Mouse (Mus musculus): ENCODE results near the gene Gstt2. TPM values are rescaled to one million over a fixed set of nuclear protein-coding genes. Genes with fewer than 3 reads are reported as not detected.

Gene Gstt2
- polyA plus RNA-seq, 1 experiment from 2014 or later: 9.7 TPM

DNA sequence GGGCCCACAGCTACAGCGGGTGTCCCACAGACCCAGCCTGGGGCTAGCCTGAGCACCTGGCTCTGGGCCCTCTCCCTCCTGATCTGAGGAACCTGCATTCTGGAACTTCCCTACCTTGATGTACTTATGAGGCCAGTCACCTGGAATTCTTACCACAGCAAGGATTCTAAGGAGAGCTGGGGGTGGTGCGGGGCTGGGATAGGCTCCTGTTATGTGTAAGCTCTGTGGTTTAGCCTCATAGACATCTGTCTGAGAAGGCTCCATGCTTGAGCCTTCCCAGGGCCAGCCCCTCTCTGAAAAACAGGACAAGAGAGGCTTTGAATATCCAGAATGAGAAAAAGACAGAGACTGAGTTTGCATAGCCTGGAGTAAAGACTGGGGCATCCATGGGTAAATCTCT lies 14.8 kb downstream of the Gstt2 start, which contains the start of gene Gstt4:
TSS of gene Gstt4 (minus strand) at position 101 of the 400 bp plus-strand sequence.
- no peak within 1 kb of the TSS for H3K27ac ChIP-seq
- 96% methylated on average over 2 of the region's 2 CpGs for WGBS
- H3K9ac ChIP-seq (replicated peaks): no peak within 1 kb of the TSS
- no peak within 1 kb of the TSS for H3K4me3 ChIP-seq (replicated peaks)
- no peaks in the 10 kb centered on the region for H3K4me1 ChIP-seq (replicated peaks)
- ATAC-seq (ENCODE audit: insufficient number of reproducible peaks, insufficient read depth, low FRiP score, low TSS enrichment, low read depth): no peak
- no peaks in the 10 kb centered on the region for H3K36me3 ChIP-seq
- no peaks in the 10 kb centered on the region for H3K9me3 ChIP-seq
- no peak within 1 kb of the TSS for H3K4me2 ChIP-seq
- H3K27me3 ChIP-seq: no peaks in the 10 kb centered on the region

DNA sequence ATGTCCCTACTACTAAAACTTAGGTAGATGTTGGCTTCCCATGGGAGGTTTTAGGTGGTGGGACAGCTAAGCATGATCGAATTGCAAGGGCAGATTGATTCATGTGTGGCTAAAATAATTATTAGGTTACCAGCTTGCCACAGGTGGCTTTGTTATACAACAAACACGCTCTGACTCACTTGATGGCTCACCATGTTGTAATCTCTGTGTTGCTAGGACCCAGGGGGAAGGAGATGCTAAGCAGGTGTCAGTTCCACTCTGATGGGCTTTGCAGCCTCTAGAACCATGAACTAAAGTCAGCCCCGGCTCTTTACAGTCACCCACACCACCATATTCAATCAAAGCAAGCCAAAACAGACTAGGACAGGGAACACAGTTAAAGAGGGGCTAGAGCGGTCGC lies 17.3 kb downstream of the Gstt2 start:
- H3K4me3 ChIP-seq (replicated peaks): no peak overlapping the region
- H3K27ac ChIP-seq: no peak overlapping the region
- H3K4me1 ChIP-seq (replicated peaks): no peaks in the 10 kb centered on the region
- no peaks in the 10 kb centered on the region for H3K36me3 ChIP-seq
- no peak for ATAC-seq (ENCODE audit: insufficient number of reproducible peaks, insufficient read depth, low FRiP score, low TSS enrichment, low read depth)
- no peaks in the 10 kb centered on the region for H3K27me3 ChIP-seq
- no peaks in the 10 kb centered on the region for H3K9me3 ChIP-seq
- no peak overlapping the region for H3K9ac ChIP-seq (replicated peaks)
- WGBS: 82% methylated on average over 5 of the region's 5 CpGs
- no peak overlapping the region for H3K4me2 ChIP-seq

DNA sequence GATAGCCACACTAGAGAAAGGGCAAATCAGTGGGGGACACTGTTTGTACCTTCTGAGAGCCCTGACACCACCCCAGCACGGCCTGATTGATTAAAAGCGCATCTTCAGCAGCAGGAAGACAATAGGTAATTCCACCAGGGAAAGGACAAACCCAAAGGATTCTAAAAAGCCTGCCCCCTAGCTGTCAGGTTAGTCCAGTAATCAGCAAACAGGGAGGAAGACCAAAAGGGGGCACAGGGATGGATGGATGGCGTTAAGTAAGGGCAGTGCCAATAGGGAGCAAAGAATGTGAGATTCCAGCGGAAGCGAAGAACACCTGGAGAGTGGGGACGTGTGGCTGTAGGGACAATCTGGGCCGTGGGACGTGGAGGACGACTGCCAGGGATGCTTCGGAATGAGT lies 18.6 kb downstream of the Gstt2 start:
- Histone ChIP-seq H3K4me2 (no peak overlapping the region), H3K4me3 (replicated peaks) (no peak overlapping the region), H3K36me3 (no peaks in the 10 kb centered on the region), H3K9me3 (no peaks in the 10 kb centered on the region), H3K27ac (no peak overlapping the region), H3K27me3 (no peaks in the 10 kb centered on the region), H3K9ac (replicated peaks) (no peak overlapping the region), H3K4me1 (replicated peaks) (no peaks in the 10 kb centered on the region)
- ATAC-seq (ENCODE audit: insufficient number of reproducible peaks, insufficient read depth, low FRiP score, low TSS enrichment, low read depth): no peak
- 63% methylated on average over 10 of the region's 10 CpGs for WGBS

DNA sequence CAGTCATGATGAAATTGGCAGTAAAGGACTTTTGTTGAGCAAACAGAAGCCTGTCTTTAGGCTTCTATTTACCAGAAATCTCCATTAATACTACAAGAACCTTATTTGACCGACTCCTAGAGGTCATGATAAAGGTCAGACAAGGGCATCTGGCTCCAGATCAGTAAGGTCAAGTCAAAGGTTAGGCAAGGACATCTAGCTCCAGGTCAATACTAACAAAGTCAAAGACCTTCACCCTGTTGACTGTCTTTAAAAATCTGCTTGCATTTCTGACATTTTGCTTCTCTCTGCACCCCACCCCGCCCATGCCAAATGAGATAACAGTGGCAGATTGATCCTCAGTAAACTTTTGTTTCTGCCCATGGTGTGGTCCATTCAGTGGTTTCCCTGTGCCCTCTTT lies 33.0 kb downstream of the Gstt2 start:
- ATAC-seq (ENCODE audit: insufficient number of reproducible peaks, insufficient read depth, low FRiP score, low TSS enrichment, low read depth): no peak
- Histone ChIP-seq H3K9me3 (0 out of 2 replicates have a peak, but pooled peaks cover 4% of the 10 kb centered on the region), H3K4me2 (no peak overlapping the region), H3K27me3 (peaks cover 4% of the 10 kb centered on the region; the same call in 1 of the 2 replicates), H3K4me1 (replicated peaks) (no peaks in the 10 kb centered on the region), H3K27ac (no peak overlapping the region), H3K9ac (replicated peaks) (no peak overlapping the region), H3K4me3 (replicated peaks) (no peak overlapping the region), H3K36me3 (no peaks in the 10 kb centered on the region)
- 60% methylated on average over 2 of the region's 2 CpGs for WGBS

DNA sequence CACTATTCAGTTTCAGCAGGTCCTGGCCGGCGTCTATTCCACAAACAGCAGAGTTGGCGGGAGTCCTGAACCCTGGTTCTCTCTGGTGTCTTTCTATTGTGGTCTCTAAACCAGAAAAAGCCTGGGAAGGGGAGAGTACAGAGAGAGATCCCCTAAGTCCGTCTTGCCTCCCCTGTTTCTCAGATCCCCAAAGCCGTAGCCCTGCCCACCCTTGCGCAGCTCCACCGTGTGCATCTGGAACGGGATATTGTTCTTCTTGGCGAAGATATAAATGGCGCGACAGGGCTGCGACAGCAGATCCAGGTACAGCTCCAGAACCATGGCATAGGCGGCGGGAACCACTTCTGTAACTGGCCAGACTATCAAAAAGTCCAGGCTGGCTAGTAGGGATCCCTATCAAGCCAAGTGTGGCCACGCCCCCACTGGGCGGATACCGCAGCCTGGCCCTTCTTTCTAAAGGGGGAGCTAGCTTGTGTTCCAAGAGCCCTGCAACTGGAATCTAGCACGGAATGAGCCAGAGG lies 39.0 kb downstream of the Gstt2 start, which contains the start of gene Gstt1:
TSS of gene Gstt1 (minus strand) at position 409 of the 521 bp plus-strand sequence.
- peaks cover 19% of the 10 kb centered on the region for H3K4me1 ChIP-seq (replicated peaks)
- peak within 1 kb of the TSS; percentile 70 for H3K4me2 ChIP-seq
- 3% methylated on average over 18 of the region's 18 CpGs for WGBS
- no peak within 1 kb of the TSS for H3K27ac ChIP-seq
- no peak for ATAC-seq (ENCODE audit: insufficient number of reproducible peaks, insufficient read depth, low FRiP score, low TSS enrichment, low read depth)
- peak within 1 kb of the TSS; percentile 56 for H3K9ac ChIP-seq (replicated peaks)
- H3K27me3 ChIP-seq: peaks cover 12% of the 10 kb centered on the region
- H3K4me3 ChIP-seq (replicated peaks): peak within 1 kb of the TSS; percentile 44
- no peaks in the 10 kb centered on the region for H3K36me3 ChIP-seq
- no peaks in the 10 kb centered on the region for H3K9me3 ChIP-seq

DNA sequence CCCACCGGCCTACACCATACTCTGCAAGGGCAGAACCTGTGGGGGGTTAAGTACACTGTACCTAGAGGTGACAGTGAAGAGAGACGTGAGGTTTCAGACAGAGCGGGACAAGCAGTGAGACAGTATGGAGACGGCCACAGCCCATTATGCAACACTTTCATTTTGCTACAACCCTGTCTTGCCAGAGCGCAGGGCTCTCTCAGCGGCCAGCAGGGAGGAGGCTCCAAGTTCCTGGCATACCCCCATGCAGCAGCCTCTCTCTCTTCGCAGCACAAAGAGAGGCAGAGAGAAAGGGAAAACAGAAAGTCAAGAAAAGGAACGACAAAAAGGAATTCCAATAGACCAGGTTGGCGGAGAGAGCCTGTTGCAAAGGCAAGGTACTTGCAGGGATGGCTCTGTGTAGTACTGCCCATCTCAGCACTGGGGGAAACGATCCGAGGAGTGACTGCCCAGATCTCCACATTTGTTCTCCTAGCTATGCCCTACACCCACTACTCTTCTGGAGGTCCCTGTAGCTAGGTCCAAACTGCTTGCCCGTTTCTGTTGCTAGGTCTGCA lies 39.5 kb downstream of the Gstt2 start:
- H3K9ac ChIP-seq (replicated peaks): peak overlapping the region; percentile 56
- no peak for ATAC-seq (ENCODE audit: insufficient number of reproducible peaks, insufficient read depth, low FRiP score, low TSS enrichment, low read depth)
- no peak overlapping the region for H3K27ac ChIP-seq
- H3K4me3 ChIP-seq (replicated peaks): peak overlapping the region; percentile 44
- no peaks in the 10 kb centered on the region for H3K9me3 ChIP-seq
- WGBS: 2% methylated on average over 12 of the region's 12 CpGs
- peak overlapping the region; percentile 70 for H3K4me2 ChIP-seq
- no peaks in the 10 kb centered on the region for H3K36me3 ChIP-seq
- peaks cover 12% of the 10 kb centered on the region for H3K27me3 ChIP-seq
- H3K4me1 ChIP-seq (replicated peaks): peaks cover 19% of the 10 kb centered on the region

DNA sequence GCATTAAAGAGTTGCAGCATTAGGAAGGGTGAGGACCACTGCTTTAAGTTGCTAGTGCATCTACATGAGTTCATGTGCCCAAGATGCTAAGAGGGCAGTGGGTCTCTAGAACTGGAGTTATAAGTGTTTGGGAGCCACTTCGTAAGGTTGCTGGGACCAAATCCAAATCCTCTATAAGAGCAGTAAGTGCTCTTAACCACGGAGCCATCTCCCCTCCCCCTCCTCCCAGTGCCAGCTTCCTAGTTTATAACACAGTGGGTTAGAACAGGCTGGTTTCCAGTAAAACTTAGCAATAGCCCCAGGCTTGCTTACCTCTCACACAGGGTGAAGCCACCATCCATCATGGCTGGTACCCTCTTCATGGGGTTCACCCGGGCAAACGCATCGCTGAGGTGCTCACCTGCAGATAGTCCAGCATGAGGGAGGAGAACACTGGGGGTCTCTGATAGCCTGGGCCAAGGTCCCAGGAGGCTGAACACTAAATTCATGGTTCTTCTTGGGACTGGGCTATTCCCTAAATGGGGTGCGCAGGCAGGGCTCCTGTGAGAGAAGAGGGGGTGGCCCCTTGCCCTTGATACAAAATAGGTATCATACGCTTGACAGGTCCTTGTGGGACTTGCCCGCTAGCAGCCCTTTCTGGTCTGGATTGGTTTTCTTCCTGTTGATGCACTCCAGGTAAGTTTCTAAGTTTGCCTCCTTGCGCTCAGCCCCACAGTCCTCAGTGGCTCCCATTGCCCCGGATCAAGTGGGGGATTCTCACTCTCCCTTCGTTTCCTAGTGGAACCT lies 40.3 kb downstream of the Gstt2 start:
- Histone ChIP-seq H3K9me3 (no peaks in the 10 kb centered on the region), H3K36me3 (no peaks in the 10 kb centered on the region), H3K4me2 (peak overlapping the region; percentile 70), H3K9ac (replicated peaks) (peak overlapping the region; percentile 56), H3K27me3 (peaks cover 12% of the 10 kb centered on the region), H3K27ac (no peak overlapping the region), H3K4me3 (replicated peaks) (peak overlapping the region; percentile 44), H3K4me1 (replicated peaks) (peaks cover 19% of the 10 kb centered on the region)
- WGBS: 41% methylated on average over 11 of the region's 11 CpGs
- no peak for ATAC-seq (ENCODE audit: insufficient number of reproducible peaks, insufficient read depth, low FRiP score, low TSS enrichment, low read depth)

DNA sequence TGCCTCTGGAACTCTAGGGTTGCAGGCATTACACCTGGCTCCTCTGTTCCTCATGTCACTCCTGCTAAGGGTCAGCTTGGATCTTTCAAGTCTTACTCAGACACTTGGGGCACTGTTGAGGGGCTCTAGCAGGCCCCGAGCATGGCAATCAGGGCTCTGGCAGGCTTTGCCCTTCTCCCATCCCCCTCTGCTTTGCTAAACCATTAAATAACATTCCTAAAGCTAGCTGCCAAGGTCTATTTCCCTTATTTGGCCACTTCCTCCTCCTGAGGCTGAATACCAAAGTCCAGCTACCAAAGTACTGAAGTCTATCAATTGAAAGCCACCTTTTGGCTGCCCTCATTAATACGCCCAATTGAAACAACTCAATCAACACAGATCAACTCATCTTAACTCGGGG lies 42.3 kb downstream of the Gstt2 start:
- Histone ChIP-seq H3K9ac (replicated peaks) (no peak overlapping the region), H3K9me3 (no peaks in the 10 kb centered on the region), H3K4me2 (no peak overlapping the region), H3K4me3 (replicated peaks) (no peak overlapping the region), H3K27ac (no peak overlapping the region), H3K4me1 (replicated peaks) (peaks cover 19% of the 10 kb centered on the region), H3K27me3 (peaks cover 10% of the 10 kb centered on the region), H3K36me3 (no peaks in the 10 kb centered on the region)
- ATAC-seq (ENCODE audit: insufficient number of reproducible peaks, insufficient read depth, low FRiP score, low TSS enrichment, low read depth): no peak
- WGBS: 30% methylated on average over 3 of the region's 3 CpGs

DNA sequence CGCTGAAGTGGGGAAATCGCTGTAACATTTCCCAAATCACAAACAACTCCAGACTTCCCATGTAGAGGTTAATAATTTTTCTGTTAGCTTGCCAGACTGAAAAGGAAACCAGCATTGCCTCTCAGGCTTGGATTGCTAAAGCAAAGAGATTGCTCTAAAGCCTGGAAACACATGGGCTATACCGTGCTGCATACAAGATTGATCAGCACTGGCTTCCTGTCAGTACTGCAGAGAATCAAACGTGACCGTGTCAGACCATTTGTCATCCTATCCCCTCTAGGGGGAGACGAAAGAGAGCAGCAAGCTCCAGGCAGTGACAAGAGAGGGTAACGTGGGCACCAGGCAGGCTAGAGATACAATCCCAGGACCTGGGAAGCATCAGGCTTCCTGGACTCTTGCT lies 46.5 kb downstream of the Gstt2 start:
- Histone ChIP-seq H3K4me1 (replicated peaks) (peaks cover 11% of the 10 kb centered on the region), H3K9ac (replicated peaks) (no peak overlapping the region), H3K36me3 (no peaks in the 10 kb centered on the region), H3K4me3 (replicated peaks) (no peak overlapping the region), H3K4me2 (no peak overlapping the region), H3K27me3 (no peaks in the 10 kb centered on the region), H3K9me3 (no peaks in the 10 kb centered on the region), H3K27ac (no peak overlapping the region)
- 20% methylated on average over 7 of the region's 7 CpGs for WGBS
- no peak for ATAC-seq (ENCODE audit: insufficient number of reproducible peaks, insufficient read depth, low FRiP score, low TSS enrichment, low read depth)

DNA sequence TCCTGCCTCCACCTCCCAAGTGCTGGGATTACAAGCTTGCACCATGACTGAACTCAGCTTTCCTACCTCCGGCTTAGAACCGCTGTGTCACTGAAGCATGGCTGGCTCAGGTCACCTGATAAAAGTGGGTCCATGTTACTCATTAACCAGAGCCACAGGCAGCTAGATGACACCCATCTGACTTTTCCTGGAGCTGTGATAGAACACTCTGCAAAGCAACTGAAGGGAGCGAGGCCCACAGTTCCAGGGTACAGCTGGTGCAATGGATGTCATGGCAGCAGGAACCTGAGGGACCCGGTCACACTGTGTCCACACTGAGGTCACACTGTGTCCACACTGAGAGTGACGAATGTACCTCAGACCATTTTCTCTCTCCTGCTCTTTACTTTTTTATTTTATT lies 47.4 kb downstream of the Gstt2 start:
- H3K4me2 ChIP-seq: no peak overlapping the region
- no peaks in the 10 kb centered on the region for H3K36me3 ChIP-seq
- H3K27ac ChIP-seq: no peak overlapping the region
- 88% methylated on average over 5 of the region's 5 CpGs for WGBS
- H3K4me3 ChIP-seq (replicated peaks): no peak overlapping the region
- no peak for ATAC-seq (ENCODE audit: insufficient number of reproducible peaks, insufficient read depth, low FRiP score, low TSS enrichment, low read depth)
- H3K27me3 ChIP-seq: no peaks in the 10 kb centered on the region
- no peak overlapping the region for H3K9ac ChIP-seq (replicated peaks)
- no peaks in the 10 kb centered on the region for H3K9me3 ChIP-seq
- peaks cover 6% of the 10 kb centered on the region for H3K4me1 ChIP-seq (replicated peaks)

DNA sequence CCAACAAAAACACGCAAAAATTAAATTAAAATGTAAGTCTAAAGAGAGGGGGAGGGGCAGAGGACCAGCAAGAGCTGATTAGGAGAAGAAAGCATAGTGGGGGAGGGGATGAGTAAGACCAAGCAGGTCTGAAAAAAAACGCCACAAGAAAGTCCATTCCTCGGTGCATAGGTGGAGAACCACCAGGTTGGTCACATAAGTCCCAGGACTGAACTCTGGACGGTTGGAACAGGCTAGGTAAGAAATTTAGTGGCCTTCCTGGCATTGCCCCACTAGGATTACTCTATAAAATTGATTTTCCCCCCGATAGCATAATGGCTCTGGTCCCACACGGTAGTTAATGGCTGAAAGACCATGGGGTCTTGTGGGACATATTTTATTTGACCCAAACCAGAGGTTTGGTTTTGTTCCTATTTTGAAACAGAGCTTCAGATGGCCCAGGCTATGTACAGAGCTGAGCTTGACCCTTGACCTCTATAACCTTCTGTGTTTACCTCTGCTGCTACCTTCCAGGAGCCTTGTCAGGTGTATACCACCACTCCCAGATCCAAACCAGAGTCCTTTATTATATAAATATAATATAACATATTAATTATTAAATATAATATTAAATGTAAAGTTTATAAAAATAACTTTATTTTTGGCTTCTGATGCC lies 48.0 kb downstream of the Gstt2 start:
- Histone ChIP-seq H3K9ac (replicated peaks) (no peak overlapping the region), H3K36me3 (no peaks in the 10 kb centered on the region), H3K4me1 (replicated peaks) (no peaks in the 10 kb centered on the region; the same call in 1 of the 2 replicates), H3K27ac (no peak overlapping the region), H3K4me2 (no peak overlapping the region), H3K4me3 (replicated peaks) (no peak overlapping the region), H3K27me3 (no peaks in the 10 kb centered on the region), H3K9me3 (no peaks in the 10 kb centered on the region)
- 77% methylated on average over 6 of the region's 6 CpGs for WGBS
- ATAC-seq (ENCODE audit: insufficient number of reproducible peaks, insufficient read depth, low FRiP score, low TSS enrichment, low read depth): no peak
